Mouse (Mus musculus): ENCODE measurements around the gene Rgl2.

The Rgl2 gene

DNA sequence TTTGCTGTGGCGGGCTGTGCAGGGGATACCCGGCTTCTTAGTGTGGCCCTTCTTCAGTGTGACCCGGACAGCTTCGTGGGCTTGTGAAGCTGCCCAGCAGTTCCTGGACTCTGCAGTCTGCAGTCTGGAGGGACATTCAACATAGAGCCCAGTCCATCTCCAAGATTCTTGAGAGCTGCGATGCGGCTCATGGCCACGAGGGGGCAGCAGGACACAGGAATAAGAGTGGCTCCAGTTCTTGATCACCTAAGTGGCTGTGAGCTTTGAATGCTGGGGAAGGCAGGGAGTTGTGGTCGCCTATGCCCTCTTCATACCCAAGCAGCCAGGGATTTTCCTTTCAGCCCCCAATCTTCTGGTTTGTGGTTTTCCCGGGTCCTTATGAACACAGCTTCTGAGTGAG lies 39.1 kb downstream of the Rgl2 start:
- DNase-seq (ENCODE audit: low spot score in 2 of 2): peak in 1 of 2 experiments; percentile 83

DNA sequence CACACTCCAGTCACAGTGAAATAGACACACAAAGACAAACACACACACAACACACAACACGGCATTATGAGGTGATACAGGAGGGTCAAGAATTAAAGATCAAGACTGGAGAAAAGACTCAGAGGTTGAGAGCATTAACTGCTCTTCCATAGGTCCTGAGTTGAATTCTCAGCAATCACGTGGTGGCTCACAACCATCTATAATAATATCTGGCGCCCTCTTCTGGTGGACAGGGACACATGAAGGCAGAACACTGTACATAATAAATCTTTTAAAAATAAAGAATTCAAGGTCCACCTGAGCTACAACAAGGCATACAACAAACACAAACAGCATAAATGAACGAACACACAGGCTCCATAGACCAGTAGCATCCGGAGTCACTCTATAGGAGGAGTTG lies 39.6 kb downstream of the Rgl2 start:
- DNase-seq (ENCODE audit: low spot score in 2 of 2): no peak

DNA sequence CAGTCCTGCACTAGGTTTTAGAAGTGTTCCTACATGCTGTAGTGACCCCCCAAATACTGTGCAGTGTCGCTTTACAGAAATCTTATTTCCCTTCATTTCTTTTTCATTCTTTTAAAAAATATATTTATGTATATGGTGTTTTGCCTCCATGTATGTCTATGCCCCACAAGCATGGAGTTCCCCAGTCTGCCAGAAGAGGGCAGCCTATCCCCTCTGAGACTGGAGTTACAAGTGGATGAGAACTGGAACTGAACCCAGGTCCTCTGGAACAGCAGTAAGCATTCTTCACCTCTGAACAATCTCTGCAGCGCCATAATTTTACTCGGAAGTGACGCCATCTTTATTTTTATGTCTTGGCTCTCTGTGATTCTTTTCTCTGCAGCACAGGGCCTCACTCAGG lies 40.1 kb downstream of the Rgl2 start:
- DNase-seq (ENCODE audit: low spot score in 2 of 2): no peak

DNA sequence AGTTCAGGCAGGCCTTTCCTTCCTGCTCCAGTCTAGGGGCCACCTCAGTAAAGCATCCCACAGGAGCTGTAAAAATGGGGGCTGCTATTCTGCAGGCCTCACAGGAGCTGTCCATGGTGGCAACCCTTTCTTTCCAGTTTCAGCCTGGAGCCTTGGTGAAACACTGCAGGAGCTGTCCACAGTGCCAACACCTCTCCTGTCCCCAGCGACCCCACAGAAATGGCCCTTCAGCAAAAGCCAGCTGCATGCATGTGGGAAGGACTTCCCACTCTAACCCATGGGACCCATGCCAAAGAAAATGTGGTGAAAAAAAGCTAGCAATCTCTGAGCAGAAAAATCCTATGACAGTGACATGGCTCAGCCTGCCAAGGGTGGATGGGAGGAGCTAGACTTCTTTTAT lies 43.3 kb downstream of the Rgl2 start:
- DNase-seq (ENCODE audit: low spot score in 2 of 2): no peak

DNA sequence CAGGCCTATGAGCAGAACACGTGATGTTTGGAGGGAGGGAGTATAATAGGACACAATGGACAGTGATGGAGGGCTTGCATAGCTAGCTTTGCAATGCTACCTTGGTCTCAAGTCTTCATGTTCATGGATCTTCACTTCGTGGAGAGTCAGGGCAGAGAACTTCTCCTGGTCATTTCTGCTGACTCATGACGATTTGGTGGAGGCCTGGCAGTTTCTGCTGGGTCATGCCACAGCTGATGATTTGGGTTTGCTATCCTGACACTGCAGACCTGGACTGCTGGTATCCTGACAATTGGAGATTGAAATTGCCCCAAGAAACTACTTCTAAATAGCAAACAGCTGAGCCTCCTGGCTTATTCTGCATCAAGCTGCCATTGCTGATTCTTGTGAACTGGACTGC lies 44.2 kb downstream of the Rgl2 start:
- DNase-seq (ENCODE audit: low spot score in 2 of 2): no peak

DNA sequence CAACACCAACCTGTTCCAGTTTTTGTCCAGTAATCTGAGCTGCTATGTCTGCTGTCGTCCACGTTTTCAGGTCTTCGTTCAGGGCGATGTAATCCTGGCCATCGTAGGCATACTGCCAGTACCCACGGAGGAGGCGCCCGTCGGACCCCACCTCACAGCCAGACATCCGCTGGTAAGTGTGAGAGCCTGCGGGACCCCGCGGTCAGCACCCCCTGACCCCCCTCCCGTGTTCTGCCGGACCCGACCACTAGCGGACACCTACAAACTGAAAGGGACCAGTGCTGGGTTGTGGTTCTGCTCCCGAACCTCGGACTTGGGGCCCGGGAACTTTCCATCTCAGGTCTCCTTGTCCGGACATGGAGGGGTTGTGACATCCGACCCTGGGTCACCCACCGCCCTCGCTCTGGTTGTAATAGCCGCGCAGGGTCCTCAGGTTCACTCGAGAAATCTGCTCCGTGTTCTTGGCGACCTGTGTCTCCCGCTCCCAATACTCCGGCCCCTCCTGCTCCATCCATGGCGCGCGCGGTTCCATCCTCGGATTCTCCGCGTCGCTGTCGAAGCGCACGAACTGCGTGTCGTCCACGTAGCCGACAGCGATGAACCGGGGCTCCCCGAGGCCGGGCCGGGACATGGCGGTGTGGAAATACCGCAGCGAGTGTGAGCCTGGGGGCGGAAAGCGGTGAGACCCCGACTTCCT lies 48.7 kb downstream of the Rgl2 start:
- no peak for DNase-seq (ENCODE audit: low spot score in 2 of 2)

DNA sequence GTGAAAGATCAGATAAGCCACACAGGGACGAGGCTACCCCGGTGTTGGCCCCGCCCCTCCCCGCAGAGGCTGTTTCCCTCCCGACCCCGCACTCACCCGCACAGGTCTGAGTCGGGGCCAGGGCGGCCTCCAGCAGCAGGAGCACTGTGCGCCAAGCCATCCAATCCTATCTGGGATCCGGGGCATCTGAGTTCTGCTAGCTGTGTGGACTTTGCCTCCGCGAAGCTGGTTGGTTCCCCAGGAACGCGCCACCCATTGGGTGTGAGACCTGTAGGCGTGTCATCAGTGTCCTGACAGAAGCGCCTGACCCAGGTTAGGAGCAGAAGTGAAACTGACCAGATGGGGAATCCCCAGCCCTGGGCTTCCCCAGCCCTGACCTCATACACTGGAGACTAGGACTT lies 49.3 kb downstream of the Rgl2 start:
- peak; percentile 52 to 65 for DNase-seq (ENCODE audit: low spot score in 2 of 2)

DNA sequence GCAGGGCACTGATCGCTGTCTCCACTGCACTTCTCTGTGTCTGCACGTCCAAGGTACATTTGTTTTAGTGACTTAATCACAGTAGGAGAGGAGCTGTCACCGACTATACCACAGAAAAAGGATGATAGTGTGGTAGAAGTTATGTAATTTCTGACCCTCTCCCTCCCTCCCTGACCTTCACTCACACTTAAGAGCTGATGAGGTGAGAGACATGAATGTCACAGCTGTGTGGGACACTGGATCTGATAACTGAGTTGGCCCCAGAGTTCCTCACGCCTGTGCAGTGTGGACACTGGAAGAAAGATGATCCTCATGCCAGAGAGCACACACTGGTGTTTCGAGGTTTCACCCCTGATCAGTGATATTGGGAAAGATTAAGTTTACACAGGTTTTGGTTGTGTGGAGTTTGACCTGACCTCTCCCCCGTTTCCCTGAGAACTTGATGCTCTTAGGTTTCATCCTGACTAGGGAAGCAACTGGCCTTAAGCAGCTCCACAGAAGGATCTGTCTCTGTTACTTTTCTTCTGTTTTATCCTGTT lies 50.2 kb downstream of the Rgl2 start:
- no peak for DNase-seq (ENCODE audit: low spot score in 2 of 2)

DNA sequence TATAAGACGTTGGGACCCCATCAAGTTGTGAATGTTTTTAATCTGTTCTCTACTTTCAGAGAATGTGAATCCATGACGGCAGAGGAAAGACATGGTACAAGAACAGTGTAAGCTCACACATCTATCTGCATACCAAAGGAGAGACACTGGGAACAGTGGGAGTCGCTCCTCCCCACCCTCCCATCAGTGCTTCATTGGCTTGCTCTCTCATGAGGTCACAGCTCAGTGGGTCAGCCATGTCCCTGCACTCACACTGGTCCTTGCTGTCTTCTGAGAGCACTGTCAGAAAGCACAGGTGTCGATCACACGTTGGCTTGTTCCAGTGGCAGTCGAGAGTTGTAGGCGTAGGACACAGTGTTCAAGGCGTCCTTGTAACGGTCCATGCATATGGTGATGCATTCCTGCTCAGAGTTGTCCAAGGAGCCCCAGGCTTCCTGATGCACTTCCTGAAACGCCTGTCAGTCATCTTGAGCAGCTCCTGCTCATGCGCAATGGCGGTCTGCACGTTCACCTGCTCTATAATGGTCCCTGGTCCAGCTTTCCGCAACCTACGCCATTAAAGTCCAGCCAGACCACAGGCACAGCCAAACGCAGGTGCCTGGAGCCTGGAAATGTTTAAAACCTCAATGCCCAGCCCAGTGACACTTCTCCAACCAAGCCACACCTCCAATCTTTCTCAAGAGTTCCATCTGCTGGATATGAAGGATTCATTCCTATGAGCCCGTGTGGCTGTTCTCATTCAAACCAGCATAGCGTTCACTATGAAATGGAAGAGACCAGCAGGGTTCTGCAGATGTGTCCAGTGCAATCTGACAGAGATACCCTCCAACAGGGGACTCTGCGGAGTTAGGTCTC lies 51.1 kb downstream of the Rgl2 start:
- no peak for DNase-seq (ENCODE audit: low spot score in 2 of 2)

DNA sequence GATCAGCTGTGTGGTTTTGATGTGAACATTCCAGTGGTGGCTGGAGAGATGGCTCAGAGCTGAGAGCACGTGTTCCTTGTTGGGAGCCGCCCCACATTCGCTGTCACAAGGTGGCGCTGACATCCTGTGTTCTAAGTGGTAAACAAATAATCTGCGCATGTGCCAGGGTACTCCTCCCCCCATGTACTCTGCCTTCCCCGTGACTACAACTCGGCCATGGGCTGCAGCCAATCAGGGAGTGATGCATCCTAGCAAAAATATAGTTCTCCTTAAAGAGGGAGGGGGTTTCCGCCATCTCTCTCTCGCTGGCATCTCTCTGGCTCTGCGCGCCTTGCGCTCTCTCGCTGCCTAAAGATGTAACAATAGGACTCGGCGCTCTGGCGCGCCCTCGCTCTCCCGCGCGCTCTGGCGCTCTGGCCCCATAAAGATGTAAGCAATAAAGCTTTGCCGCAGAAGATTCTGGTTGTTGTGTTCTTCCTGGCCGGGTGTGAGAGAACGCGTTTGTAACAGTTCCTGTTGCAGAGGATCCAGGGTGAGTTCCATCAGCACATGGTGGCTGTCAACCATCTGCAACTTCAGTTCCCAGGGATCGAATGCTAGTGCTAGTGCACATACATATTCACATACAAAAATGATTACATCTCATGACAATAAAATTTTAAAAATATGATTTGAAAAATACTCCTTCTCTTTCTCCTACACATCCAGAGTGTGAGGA lies 52.0 kb downstream of the Rgl2 start:
- DNase-seq (ENCODE audit: low spot score in 2 of 2): peak; percentile 88 to 95

DNA sequence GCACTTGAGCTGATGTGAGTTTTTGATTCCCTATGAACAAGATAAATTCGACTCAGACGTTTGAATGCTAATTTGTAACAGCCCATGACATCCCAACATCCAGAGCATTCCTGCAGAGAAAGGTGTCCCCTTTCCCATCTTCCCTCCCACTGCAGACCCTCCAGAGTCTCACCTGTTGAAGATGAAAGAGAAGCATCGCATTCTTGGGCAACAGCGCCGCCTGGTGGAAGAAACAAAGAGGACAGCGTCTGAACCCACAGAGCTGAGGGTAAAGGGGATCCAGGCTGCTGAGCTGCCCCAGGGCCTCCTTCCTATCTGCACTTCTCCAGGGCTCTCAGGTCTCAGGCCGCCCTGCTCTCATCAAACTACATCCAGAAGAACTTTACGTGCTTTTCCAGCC lies 52.8 kb downstream of the Rgl2 start:
- peak in 1 of 2 experiments; percentile 61 for DNase-seq (ENCODE audit: low spot score in 2 of 2)

All from left cerebral cortex, adult 9 months (tissue).